Mouse (Mus musculus): ENCODE measurements around the gene Mical2.

Gene Mical2

DNA sequence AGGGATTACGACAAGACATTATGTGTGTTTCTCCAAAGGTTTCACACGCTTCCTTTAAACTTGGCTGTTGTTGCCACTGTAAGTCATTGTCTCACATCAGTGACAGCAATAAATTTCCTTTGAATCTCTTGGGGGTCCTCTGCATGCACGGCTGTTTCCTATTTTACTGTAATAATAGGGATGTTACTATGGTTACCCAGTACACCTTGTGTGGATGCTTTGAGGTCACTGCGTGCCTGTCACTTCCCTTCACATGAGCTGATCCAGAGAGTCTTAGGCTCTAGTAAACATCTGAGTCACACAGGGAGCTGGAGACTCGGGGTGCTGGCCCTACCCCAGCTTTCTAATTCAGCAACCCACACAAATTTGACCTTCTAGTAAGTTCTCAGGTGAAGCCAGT is 88.0 kb downstream of the Mical2 start:
- no peak for DNase-seq (ENCODE audit: low read depth, low spot score)

DNA sequence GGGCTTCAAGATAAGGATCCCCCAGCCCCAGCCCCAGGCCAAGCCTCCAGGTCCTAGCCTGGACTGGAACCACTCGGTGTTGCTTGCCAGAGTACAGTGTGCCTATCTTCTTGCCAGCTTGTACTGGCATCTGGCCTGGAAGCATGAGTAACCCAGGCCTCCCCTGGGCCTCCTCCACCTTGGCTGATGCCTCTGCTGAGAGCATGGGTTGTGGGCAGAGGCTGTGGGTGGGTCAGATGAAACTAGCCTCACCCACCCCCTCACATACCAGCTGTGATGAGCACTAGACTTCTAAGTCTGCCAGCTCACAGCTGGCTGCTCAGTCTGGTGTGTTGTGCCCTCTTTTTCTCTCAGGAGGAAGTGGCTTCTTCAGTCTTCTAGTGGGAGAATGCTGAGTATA is 90.6 kb downstream of the Mical2 start:
- no peak for DNase-seq (ENCODE audit: low read depth, low spot score)

DNA sequence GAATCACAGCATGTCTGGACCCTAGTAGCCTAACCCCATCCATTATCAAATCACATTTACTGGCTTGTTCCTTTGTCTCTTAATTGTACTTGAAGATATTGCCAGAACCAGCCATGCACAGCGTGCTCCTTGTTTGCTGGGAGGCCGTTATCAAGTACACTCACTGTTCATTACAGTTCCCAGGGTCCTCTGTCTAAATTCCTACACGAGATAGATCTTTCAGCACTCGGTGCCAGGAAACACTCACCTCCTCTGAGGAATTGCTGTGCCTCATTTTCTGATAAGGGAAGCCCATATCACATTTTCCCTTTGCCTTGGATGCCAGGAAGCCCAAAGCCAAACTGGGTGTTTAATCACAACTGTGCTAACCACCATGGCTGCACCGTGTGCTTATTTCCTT is 91.8 kb downstream of the Mical2 start:
- DNase-seq (ENCODE audit: low read depth, low spot score), result no peak

DNA sequence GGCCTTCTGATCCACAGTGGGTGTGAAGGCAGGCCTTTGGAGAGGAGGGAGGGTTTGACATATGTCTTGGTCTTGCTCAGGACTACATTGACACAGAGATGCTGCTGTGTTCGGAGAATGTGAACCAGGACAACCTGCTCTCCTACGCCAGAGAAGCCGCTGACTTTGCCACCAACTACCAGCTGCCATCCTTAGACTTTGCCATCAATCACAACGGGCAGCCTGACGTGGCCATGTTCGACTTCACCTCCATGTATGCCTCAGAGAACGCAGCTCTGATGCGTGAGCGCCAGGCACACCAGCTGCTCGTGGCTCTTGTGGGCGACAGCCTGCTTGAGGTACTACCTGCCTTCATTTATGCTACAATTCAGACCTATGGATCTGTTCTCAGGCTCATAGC is 92.7 kb downstream of the Mical2 start:
- DNase-seq (ENCODE audit: low read depth, low spot score), result no peak

DNA sequence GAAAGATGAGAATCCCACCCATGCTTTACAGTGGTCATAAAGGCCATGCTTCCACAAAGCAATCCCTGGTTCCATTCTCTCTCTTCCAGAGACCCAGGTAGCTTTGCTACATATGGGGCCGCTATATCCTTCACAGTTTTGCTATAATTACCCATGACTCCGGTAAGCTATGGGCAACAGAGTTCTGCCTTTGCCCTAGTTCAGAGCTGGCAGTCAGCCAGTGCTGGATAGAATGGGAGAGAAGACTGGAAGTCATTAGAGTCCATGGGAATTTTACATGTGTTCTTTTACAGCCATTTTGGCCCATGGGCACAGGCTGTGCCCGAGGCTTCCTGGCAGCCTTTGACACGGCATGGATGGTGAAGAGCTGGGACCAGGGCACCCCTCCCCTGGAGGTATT is 93.8 kb downstream of the Mical2 start:
- DNase-seq (ENCODE audit: low read depth, low spot score), result no peak

DNA sequence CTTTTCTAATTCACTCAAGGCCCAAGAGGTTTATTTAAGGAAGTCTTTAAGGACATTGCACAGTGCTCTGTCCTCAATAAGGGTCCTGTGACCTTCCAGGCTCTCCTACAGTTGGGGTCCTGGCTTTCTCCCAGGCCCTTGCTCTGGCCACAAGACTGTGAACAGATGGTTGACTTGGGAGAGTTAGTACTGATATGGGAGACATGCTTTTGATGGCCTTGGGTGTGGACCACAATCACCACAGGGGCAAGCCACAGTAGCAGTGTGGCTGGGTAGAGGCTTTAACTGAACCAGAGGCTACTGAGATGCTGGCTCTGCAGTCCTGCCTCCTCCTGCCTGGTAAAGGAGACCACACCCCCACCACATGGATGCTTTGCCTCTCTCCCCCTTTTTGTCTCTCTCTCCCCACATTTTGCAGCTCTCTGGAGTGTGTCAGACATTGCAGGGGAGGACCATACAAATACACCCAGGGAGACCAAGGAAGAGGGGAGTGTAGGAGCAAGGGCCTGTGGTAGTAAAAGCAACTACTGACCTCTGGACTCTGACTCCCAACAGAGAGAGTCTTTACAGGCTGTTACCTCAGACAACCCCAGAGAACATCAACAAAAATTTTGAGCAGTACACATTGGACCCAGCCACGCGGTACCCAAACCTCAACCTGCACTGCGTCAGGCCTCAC is 94.5 kb downstream of the Mical2 start:
- no peak for DNase-seq (ENCODE audit: low read depth, low spot score)

DNA sequence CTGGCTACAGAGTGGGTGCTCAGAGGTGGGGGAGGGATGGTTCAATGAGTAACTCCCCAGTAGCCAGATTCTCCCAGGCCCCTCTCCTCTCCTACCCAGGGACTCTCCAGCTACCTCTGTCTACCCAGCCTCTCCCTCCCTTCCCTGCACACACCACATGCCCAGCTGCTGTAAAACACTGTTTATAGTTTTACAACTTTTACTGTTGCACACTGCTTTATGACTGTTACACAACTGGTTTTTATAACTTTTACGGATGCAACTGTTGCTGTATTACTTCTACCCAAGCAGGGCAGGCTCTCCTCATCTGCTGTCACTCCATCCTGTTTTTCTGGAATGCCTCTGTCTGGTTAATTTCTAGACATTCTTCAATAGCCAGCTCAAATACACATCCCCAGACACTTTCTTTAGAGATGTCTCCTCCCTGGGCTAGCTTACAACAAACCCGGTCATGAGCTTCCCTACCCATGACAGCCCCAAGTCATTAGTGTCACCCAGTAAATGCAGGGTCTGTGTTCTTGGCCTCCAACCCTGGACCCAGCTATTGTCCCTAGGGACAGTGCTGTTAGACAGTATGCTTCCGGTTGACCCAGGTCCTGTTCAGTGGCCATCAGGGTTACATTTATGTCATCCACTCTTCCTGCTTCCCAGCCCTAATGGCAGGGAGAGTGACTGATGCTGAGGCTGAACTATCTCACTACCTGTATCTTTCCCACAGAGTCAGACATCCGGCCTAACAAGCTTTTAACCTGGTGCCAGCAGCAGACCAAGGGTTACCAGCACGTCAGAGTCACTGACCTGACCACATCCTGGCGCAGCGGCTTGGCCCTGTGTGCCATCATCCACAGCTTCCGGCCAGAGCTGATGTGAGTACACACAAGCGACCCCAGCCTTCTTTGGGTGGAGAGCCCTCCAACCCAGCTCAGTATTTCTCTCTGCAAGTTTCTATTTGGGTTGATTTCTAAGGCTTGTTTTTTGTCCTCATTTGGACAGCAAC is 96.4 kb downstream of the Mical2 start:
- no peak for DNase-seq (ENCODE audit: low read depth, low spot score)

DNA sequence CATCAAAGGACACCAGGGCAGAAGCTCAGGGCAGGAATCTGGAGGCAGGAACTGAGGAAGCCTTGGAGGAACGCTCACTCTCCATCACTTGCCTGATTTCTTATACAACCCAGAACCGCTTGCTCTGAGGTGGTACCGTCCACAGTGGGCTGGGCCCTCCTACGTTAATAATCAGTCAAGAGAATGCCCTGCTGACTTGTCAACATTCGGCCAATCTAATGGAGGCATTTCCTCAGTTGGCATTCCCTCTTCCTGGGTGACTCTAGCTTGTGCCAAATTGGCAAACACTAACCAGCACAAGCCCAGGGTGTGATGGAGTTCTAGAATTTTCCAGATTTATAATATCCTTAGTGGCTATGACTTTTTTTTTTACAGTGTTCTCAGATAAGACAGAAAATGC is 98.9 kb downstream of the Mical2 start:
- no peak for DNase-seq (ENCODE audit: low read depth, low spot score)

DNA sequence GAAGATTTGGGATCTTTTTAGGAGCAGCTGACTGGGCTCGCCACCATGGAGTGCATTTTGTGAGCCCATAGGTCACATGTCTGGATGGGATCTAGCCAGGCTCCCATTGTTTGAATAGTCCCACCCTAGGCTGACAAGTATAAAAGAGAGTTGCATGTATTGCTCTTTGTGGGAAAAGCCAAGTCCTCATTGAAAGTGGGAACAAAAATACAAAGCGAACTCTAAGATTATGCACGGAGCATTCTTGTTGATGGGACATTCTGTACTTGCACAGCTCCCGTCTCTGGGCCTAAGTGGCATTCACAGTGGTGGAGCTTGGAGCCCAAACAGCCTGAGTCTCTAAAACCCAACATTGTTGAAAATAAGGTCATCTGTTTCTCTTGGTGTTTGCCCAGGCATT is 101.2 kb downstream of the Mical2 start:
- no peak for DNase-seq (ENCODE audit: low read depth, low spot score)

DNA sequence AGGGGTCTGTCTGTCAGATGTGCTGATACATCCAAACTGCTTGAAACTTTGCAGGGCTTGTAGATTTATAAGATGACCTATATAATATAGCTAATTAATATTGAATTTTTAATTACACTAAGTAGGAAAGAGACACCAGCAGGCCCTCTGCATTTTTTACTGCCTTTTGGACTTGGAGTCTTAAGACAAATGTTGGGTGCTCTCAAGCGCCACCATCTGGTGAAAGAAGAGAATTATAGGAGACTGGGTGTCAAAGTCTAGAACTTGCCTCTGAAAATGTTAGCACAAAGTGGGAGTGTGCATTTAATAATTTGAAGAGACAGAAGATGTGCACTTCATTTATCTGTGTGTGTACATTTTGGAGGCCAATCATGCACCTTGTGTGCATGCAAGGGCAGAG is 103.3 kb downstream of the Mical2 start:
- DNase-seq (ENCODE audit: low read depth, low spot score), result peak; percentile 28

DNA sequence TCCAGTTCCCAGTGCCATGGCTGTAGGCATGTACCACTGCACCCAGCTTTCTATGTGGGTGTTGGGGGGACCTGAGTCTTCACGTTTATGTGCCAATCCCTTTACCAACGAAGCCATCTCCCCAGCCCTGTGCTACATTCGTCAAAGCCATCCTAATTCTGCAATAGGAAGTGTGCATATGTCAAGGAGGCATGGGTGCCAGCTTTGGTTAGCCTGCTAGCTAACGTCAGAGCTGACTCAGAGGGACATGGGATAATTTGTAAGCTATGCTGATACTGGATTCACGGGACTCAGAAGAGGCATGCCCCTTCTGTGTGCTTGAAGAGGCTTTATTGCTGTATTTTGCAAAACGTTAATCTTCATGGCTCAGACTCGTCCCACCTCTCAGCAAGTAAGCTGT is 103.8 kb downstream of the Mical2 start:
- DNase-seq (ENCODE audit: low read depth, low spot score), result no peak

DNA sequence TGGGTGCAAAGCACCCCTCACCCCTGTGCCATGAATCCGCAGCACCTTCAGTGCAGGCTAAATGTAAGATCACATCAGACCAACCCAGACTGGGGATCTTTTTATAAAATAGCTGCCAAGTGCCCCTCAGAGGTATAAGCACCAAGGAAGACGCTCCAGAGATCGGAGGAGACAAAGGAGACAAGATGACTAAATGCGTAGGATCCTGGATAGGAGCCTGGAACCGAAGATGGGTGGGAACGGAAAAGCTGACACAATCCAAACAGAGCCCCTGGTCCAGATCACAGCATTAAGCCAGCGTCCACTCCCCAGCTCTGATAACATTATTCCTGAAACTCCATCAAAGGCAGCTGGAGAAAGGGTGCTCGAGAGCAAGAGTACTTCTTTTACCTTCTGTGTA is 105.3 kb downstream of the Mical2 start:
- no peak for DNase-seq (ENCODE audit: low read depth, low spot score)

DNA sequence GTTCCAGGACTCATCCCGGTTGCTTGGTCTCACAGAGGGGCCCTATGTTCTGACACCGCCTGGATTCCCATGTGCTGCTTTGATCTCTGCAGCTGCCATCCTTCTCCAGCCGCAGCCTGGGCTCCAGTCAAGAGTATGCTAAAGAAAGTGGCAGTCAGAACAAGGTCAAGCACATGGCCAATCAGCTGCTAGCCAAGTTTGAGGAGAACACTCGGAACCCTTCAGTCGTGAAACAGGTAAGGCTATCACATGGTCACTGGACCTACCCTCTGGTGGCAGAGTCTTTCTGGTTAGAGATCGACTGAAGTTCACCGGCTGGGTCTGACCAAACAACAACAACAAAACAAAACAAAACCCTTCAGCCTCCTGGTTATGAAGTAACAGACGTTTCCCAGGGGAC is 106.1 kb downstream of the Mical2 start:
- no peak for DNase-seq (ENCODE audit: low read depth, low spot score)

DNA sequence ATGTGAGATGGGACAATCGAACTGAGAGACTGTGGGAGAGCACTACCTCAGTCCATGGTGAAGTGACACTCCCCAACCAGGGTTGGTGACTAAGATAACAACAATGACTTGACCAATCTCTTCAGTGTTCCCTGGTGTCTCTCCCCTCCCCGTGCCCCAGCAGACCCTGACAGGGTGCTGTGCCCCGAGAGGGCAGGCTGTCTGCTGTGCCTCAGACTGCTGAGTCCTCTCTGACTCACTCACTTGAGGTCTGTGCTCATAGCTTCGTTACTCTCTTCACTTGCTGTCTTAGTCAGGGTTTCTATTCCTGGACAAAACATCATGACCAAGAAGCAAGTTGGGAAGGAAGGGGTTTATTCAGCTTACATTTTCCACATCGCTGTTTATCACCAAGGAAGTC is 106.8 kb downstream of the Mical2 start:
- no peak for DNase-seq (ENCODE audit: low read depth, low spot score)

DNA sequence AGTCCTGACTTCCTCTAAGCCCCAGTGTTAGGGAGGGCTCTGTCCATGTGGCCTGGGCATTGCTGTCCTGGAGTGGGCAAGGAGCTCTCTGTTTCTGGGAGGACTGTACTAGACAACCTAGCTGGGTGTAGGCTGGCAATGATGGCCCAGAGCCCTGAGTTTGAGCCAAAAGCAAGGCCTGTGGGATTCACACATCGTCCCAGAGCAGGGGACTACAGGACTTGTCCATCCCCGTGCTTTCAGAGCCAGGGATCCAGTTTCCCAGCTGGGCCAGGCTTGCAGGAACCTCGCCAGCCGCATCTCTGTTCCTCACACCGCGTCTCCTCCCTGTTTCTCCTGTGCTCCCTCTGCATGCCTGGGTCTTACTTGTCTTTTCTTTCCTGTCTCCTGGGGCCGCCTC is 107.7 kb downstream of the Mical2 start:
- DNase-seq (ENCODE audit: low read depth, low spot score), result no peak

DNA sequence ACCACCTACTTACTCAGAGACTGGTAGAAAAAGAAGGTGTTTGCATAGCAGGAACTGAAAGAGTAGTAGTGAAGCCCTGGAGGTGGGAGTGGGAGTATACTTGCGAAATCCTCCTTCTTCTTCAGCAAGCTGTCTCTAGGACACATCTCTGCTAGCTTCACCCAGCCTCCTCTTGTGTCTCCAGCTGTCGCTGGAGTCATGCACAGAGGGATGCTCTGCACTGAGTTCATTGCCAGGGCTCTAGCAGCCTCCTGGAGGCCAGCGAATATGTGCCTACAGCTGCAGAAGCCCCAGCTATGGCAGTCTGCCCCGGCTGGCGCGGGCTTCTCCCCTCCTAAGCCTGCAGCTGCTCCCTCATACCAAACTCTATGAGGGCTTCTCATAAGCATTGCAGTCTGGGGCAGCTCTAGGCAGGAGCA is 110.6 kb downstream of the Mical2 start:
- DNase-seq (ENCODE audit: low read depth, low spot score), result no peak

DNA sequence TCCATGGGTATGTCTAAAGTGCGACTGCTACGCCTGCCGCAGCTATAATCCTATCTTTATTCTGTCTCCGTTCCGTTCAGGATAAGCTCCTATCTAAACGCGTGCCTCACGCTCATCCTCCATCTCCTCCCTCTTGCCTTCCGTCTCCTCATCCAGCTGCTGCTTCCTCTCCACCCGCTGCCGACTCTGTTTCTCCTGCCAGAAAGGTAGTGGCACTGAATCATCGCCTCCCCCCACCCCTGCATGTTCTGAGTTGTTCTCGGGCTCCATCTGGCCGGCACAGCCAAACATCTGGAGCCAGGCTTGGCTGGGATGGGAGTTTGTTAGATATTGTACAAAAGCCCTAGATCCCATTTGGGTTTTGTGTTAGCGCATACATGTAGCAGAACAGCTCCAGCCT is 111.1 kb downstream of the Mical2 start:
- no peak for DNase-seq (ENCODE audit: low read depth, low spot score)

DNA sequence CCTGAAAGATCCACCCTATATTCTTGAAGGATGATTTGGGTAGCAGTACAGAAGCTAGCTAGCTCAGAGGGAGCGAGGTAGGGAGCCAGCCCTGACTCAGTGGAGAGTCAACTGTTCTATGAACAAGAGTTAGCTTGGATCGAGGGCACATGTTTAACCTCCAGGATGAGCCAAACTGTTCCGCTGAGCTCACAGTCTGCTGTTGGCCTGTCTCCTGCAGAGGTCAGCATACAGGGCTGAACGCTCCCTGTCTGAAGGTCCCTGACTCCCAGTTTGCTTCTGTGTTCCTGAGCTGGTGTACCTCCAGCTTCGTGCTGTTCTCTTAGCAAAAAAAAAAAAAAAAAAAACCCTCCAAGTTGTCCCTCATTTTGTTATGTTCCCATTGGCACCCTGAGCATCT is 112.1 kb downstream of the Mical2 start:
- DNase-seq (ENCODE audit: low read depth, low spot score), result no peak

DNA sequence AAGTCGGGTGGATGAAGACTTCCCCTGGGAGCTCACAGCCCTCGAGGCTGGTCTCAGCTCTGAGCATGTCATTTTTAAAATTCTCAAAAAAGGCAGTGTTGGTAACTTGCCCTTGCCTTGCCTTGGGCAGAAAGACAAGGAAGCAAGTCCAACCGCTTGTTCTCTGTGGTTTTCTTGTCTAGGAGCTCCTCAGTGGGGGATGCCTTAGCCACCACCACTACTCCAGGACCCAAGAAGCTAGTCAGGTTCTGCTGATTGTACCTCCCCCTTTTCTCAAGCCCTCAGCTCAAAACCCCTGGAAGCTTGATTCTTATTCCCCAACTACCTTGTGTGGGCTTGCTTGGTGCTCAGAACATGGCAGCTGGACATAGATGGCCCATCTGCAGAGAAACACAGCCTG is 115.4 kb downstream of the Mical2 start:
- DNase-seq (ENCODE audit: low read depth, low spot score), result no peak

DNA sequence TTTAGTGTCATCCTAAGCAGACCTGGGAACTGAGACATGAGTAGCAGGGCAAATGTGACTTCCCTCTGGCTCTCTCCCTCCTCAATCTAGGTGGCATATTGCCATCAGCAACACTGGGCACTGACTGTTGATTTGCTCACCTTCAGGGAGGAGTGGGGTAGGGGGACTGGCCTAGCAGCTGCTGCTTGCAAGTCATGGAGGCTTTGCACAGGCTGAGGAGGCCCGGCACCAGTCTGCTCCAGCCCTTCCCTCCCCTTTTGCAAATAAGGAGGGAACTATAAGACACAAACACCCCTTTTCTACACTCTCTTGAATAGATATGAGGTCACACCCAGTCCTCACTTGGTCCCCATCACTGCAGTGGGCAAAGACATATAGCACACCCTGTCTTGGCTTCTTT is 120.0 kb downstream of the Mical2 start:
- no peak for DNase-seq (ENCODE audit: low read depth, low spot score)

DNA sequence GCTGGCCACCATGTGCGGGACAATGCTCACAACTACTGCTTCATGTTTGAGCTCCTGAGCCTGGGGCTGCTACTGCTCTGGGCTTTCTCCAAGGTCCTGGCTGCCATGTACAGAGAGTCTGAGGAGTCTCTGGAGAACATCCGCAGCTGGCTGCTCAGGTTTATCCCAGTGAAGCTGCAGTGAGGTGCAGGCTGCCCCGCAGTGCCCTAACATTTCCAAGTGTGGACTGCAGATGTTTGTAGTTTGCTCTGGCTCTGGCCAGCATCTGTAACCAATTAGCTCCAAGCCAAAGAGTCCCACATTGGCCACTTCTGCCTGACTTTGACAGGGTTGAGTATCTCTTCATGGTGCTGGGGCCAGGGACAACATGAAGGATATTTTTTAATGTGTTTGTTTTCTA is 125.9 kb downstream of the Mical2 start:
- no peak for DNase-seq (ENCODE audit: low read depth, low spot score)

DNA sequence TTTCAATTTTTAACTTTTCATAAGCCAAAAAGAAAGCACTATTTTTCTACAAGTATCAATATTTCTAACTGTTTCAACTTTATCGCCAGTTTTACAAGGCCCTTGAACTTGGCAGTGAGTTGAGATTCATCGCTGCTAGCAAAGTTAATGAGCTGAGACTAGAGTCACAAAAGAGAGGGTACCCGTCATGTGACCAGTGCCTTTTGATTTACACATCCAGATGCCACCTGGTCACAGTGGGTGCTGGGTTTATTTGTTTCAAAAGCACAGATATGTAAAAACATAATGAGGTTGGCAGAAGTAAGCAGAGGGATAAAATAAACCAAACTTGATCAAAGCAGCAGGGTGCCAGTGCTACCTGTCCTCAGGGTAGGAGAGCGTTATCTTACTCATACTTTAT is 126.3 kb downstream of the Mical2 start:
- DNase-seq (ENCODE audit: low read depth, low spot score), result no peak

DNA sequence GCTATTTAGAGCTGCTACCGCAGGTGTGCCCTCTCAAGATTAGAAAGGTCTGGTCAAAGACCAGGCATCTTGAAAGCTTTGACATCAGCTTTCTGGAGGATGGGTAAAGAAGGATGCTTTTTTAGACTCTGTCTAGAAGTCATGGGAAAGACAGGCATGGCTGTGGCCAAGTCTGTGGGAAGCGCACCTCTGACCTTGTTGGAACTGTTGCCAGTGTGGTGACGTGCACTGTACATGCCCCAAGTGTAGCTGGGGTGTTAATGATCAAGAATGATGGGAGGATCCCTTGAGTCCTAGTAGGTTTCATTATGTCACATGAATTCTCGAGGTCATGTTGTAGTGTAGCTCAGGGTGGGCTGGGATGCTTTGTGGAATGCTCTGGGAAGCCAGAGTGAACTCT is 127.4 kb downstream of the Mical2 start:
- no peak for DNase-seq (ENCODE audit: low read depth, low spot score)

All from retina, postnatal 7 days (tissue).